ENCODE assay signal across 26 mouse cellular contexts in genomic region chr12:88854039-88854438, GRCm38 (mm10).
DNase-seq lines count a peak whose midpoint lies in the region; ATAC-seq lines count a peak whose summit lies in the region.
"Had no signal": no experiment of that assay in that cellular context is flagged by ENCODE, and none has a peak within 500 bp of the region (broad histone marks: within the 10 kb centered on the region; RNA-seq: fewer than 3 reads in every experiment).

No protein-coding gene starts in this region.

- H3K27ac ChIP-seq in forebrain, embryonic 13.5 days = no peak overlapping the region
- H3K27ac ChIP-seq in forebrain, embryonic 11.5 days (ENCODE audit: low read depth, low read length) = no peak overlapping the region
- no peak overlapping the region for H3K27ac ChIP-seq in midbrain, embryonic 14.5 days (replicated peaks; ENCODE audit: low read depth, low read length)
- H3K27ac ChIP-seq in midbrain, embryonic 16.5 days (ENCODE audit: low read length) = no peak overlapping the region
- H3K27ac ChIP-seq in forebrain, embryonic 16.5 days (ENCODE audit: low read length) = no peak overlapping the region
- H3K27ac ChIP-seq: embryonic facial prominence, embryonic 13.5 days; hindbrain, embryonic 15.5 days; intestine, embryonic 15.5 days; kidney, postnatal 0 days; limb, embryonic 15.5 days; liver, embryonic 13.5 days; neural tube, embryonic 13.5 days; stomach, embryonic 15.5 days had no signal

- 0 out of 2 replicates have a peak, but pooled peaks cover 5% of the 10 kb centered on the region for H3K27me3 ChIP-seq in forebrain, embryonic 13.5 days
- no peaks in the 10 kb centered on the region for H3K27me3 ChIP-seq in forebrain, embryonic 11.5 days (ENCODE audit: control insufficient read depth, insufficient read depth, low read length)
- H3K27me3 ChIP-seq in midbrain, embryonic 14.5 days (ENCODE audit: control insufficient read depth, insufficient read depth, low read length) = no peaks in the 10 kb centered on the region
- no peaks in the 10 kb centered on the region for H3K27me3 ChIP-seq in midbrain, embryonic 16.5 days (ENCODE audit: control insufficient read depth, insufficient read depth, low read depth, low read length)
- no peaks in the 10 kb centered on the region for H3K27me3 ChIP-seq in forebrain, embryonic 16.5 days (replicated peaks; ENCODE audit: control insufficient read depth, insufficient read depth, low read length)
- H3K27me3 ChIP-seq: embryonic facial prominence, embryonic 13.5 days; hindbrain, embryonic 15.5 days; intestine, embryonic 15.5 days; liver, embryonic 13.5 days; stomach, embryonic 15.5 days had no signal

- H3K9me3 ChIP-seq in forebrain, embryonic 13.5 days (replicated peaks) = no peaks in the 10 kb centered on the region
- no peaks in the 10 kb centered on the region for H3K9me3 ChIP-seq in forebrain, embryonic 11.5 days (ENCODE audit: control insufficient read depth, low read length)
- no peaks in the 10 kb centered on the region for H3K9me3 ChIP-seq in midbrain, embryonic 14.5 days (ENCODE audit: control insufficient read depth, low read length)
- no peaks in the 10 kb centered on the region for H3K9me3 ChIP-seq in midbrain, embryonic 16.5 days (replicated peaks; ENCODE audit: control insufficient read depth, low read length, poor library complexity, severe bottlenecking)
- no peaks in the 10 kb centered on the region for H3K9me3 ChIP-seq in forebrain, embryonic 16.5 days (ENCODE audit: control insufficient read depth, low read length)
- H3K9me3 ChIP-seq: embryonic facial prominence, embryonic 13.5 days; hindbrain, embryonic 15.5 days; intestine, embryonic 15.5 days; limb, embryonic 15.5 days; liver, embryonic 13.5 days; neural tube, embryonic 13.5 days; stomach, embryonic 15.5 days had no signal

- H3K4me2 ChIP-seq in forebrain, embryonic 13.5 days = no peak overlapping the region
- no peak overlapping the region for H3K4me2 ChIP-seq in forebrain, embryonic 11.5 days (ENCODE audit: low read depth, low read length, severe bottlenecking)
- H3K4me2 ChIP-seq in midbrain, embryonic 14.5 days (ENCODE audit: low read length) = no peak overlapping the region
- H3K4me2 ChIP-seq in midbrain, embryonic 16.5 days (ENCODE audit: low read length) = no peak overlapping the region
- H3K4me2 ChIP-seq in forebrain, embryonic 16.5 days (ENCODE audit: low read length) = no peak overlapping the region
- H3K4me2 ChIP-seq: embryonic facial prominence, embryonic 13.5 days; hindbrain, embryonic 15.5 days; intestine, embryonic 15.5 days; limb, embryonic 15.5 days; liver, embryonic 13.5 days; neural tube, embryonic 13.5 days; stomach, embryonic 15.5 days had no signal

- no peaks in the 10 kb centered on the region for H3K36me3 ChIP-seq in forebrain, embryonic 13.5 days (ENCODE audit: poor library complexity, severe bottlenecking)
- H3K36me3 ChIP-seq in forebrain, embryonic 11.5 days (ENCODE audit: control insufficient read depth, insufficient read depth, low read length) = no peaks in the 10 kb centered on the region
- no peaks in the 10 kb centered on the region for H3K36me3 ChIP-seq in midbrain, embryonic 14.5 days (ENCODE audit: control insufficient read depth, insufficient read depth, low read length)
- no peaks in the 10 kb centered on the region for H3K36me3 ChIP-seq in midbrain, embryonic 16.5 days (ENCODE audit: control insufficient read depth, insufficient read depth, low read length)
- H3K36me3 ChIP-seq in forebrain, embryonic 16.5 days (ENCODE audit: control insufficient read depth, insufficient read depth) = no peaks in the 10 kb centered on the region
- H3K36me3 ChIP-seq: embryonic facial prominence, embryonic 13.5 days; hindbrain, embryonic 15.5 days; intestine, embryonic 15.5 days; limb, embryonic 15.5 days; liver, embryonic 13.5 days; neural tube, embryonic 13.5 days; stomach, embryonic 15.5 days had no signal

- no peak for DNase-seq in forebrain, embryonic 11.5 days (ENCODE audit: low spot score)
- DNase-seq in kidney, adult 9 months = peak; percentile 3
- DNase-seq in kidney, postnatal 14 days = no peak
- peak; percentile 66 for DNase-seq in midbrain, embryonic 14.5 days
- no peak for DNase-seq in thymus, postnatal 36 days
- DNase-seq: adrenal gland, postnatal 25 days; B cell, adult 2 months; cerebellum, adult 2 months; embryo, embryonic 11 days; gastrocnemius, postnatal 14 days; kidney, adult 2 months; liver, embryonic 13.5 days; lung, adult 18-20 months; lung, postnatal 14 days; right cerebral cortex, postnatal 14 days had no signal

- no peak overlapping the region for H3K9ac ChIP-seq in forebrain, embryonic 13.5 days
- H3K9ac ChIP-seq in forebrain, embryonic 11.5 days (ENCODE audit: low read length) = no peak overlapping the region
- no peak overlapping the region for H3K9ac ChIP-seq in midbrain, embryonic 14.5 days (replicated peaks; ENCODE audit: low read length)
- H3K9ac ChIP-seq in midbrain, embryonic 16.5 days (ENCODE audit: low read depth, low read length) = no peak overlapping the region
- H3K9ac ChIP-seq in forebrain, embryonic 16.5 days (replicated peaks; ENCODE audit: low read depth, low read length) = no peak overlapping the region
- H3K9ac ChIP-seq: embryonic facial prominence, embryonic 13.5 days; hindbrain, embryonic 15.5 days; intestine, embryonic 15.5 days; limb, embryonic 15.5 days; liver, embryonic 13.5 days; neural tube, embryonic 13.5 days; stomach, embryonic 15.5 days had no signal

- WGBS in forebrain, embryonic 13.5 days = 60% methylated on average over 4 of the region's 4 CpGs
- 86% methylated on average over 4 of the region's 4 CpGs for WGBS in forebrain, embryonic 11.5 days
- WGBS in midbrain, embryonic 14.5 days = 53% methylated on average over 4 of the region's 4 CpGs
- WGBS in midbrain, embryonic 16.5 days = 60% methylated on average over 4 of the region's 4 CpGs
- WGBS in forebrain, embryonic 16.5 days = 45% methylated on average over 4 of the region's 4 CpGs

- ATAC-seq in forebrain, embryonic 13.5 days = 0 out of 2 replicates have a peak, but pooled peaks have one; percentile 34
- no peak for ATAC-seq in forebrain, embryonic 11.5 days (replicated peaks; ENCODE audit: low FRiP score)
- no peak for ATAC-seq in midbrain, embryonic 14.5 days (ENCODE audit: low FRiP score, low TSS enrichment)
- ATAC-seq in midbrain, embryonic 16.5 days = no peak
- ATAC-seq in forebrain, embryonic 16.5 days = peak; percentile 23; the same call in 1 of the 2 replicates
- ATAC-seq: intestine, embryonic 15.5 days had no signal

- no peak overlapping the region for H3K4me3 ChIP-seq in forebrain, embryonic 13.5 days
- no peak overlapping the region for H3K4me3 ChIP-seq in forebrain, embryonic 11.5 days (ENCODE audit: low read depth, low read length)
- no peak overlapping the region for H3K4me3 ChIP-seq in midbrain, embryonic 14.5 days (replicated peaks; ENCODE audit: low read depth, low read length)
- no peak overlapping the region for H3K4me3 ChIP-seq in midbrain, embryonic 16.5 days (ENCODE audit: low read depth, low read length)
- no peak overlapping the region for H3K4me3 ChIP-seq in forebrain, embryonic 16.5 days (replicated peaks; ENCODE audit: low read length)
- H3K4me3 ChIP-seq: embryonic facial prominence, embryonic 13.5 days; erythroblast, embryonic 14.5 days; hindbrain, embryonic 15.5 days; intestine, embryonic 15.5 days; limb, embryonic 15.5 days; liver, embryonic 13.5 days; neural tube, embryonic 13.5 days; stomach, embryonic 15.5 days had no signal

- peaks cover 29% of the 10 kb centered on the region for H3K4me1 ChIP-seq in forebrain, embryonic 13.5 days
- no peaks in the 10 kb centered on the region for H3K4me1 ChIP-seq in forebrain, embryonic 11.5 days (replicated peaks; ENCODE audit: control insufficient read depth, insufficient read depth, low read length)
- peaks cover 10% of the 10 kb centered on the region; the same call in 1 of the 2 replicates for H3K4me1 ChIP-seq in midbrain, embryonic 14.5 days (ENCODE audit: control insufficient read depth, insufficient read depth, low read length)
- peaks cover 4% of the 10 kb centered on the region; the same call in 1 of the 2 replicates for H3K4me1 ChIP-seq in midbrain, embryonic 16.5 days (ENCODE audit: control insufficient read depth, insufficient read depth, low read length)
- peaks cover 22% of the 10 kb centered on the region for H3K4me1 ChIP-seq in forebrain, embryonic 16.5 days (replicated peaks; ENCODE audit: control insufficient read depth, insufficient read depth, low read length)
- H3K4me1 ChIP-seq: intestine, embryonic 15.5 days; limb, embryonic 15.5 days; liver, embryonic 13.5 days; stomach, embryonic 15.5 days had no signal

Comparison
In these comparisons a context has a peak if more than half of its experiments do, and no peak if none do; other contexts are left out.
1. ATAC-seq: peak in forebrain, embryonic 13.5 days (single experiment) and forebrain, embryonic 16.5 days (single experiment); none in forebrain, embryonic 11.5 days (single experiment), midbrain, embryonic 14.5 days (single experiment) and midbrain, embryonic 16.5 days (single experiment).
2. DNase-seq: peak in kidney, adult 9 months (single experiment) and midbrain, embryonic 14.5 days (single experiment); none in forebrain, embryonic 11.5 days (single experiment), kidney, postnatal 14 days (single experiment) and thymus, postnatal 36 days (0 of 2).